9 mouse cellular contexts compared by ENCODE assay signal in genomic region chr4:43052627-43053026, GRCm38 (mm10). TPM values are rescaled to one million over a fixed set of nuclear protein-coding genes. Genes with fewer than 3 reads are reported as not detected.
DNase-seq lines count a peak whose midpoint lies in the region; ATAC-seq and TF ChIP-seq lines count a peak whose summit lies in the region.
"Had no signal": no experiment of that assay in that cellular context is flagged by ENCODE, and none has a peak within 500 bp of the region (broad histone marks: within the 10 kb centered on the region; RNA-seq: fewer than 3 reads in every experiment).

No protein-coding gene starts in this region.

- peak; percentile 69 for TF ChIP-seq CTCF in hindbrain, postnatal 0 days (IDR thresholded peaks at IDR 0.05; ENCODE audit: low read depth)

- no peaks in the 10 kb centered on the region for H3K36me3 ChIP-seq in hindbrain, postnatal 0 days (ENCODE audit: insufficient read depth, low read length)
- no peaks in the 10 kb centered on the region for H3K36me3 ChIP-seq in hindbrain, embryonic 16.5 days (ENCODE audit: control insufficient read depth, insufficient read depth, low read length)
- no peaks in the 10 kb centered on the region for H3K36me3 ChIP-seq in ES-E14 (ENCODE audit: control insufficient read depth, insufficient read depth, low read length, poor library complexity, severe bottlenecking)
- H3K36me3 ChIP-seq: liver, embryonic 15.5 days had no signal

- 0 out of 2 replicates have a peak, but pooled peaks have one; percentile 15 for ATAC-seq in hindbrain, postnatal 0 days
- ATAC-seq in hindbrain, embryonic 16.5 days, result no peak
- ATAC-seq in inflammation-experienced regulatory T-cells, adult 6 months, result peak; percentile 70
- peak; percentile 93 for ATAC-seq in megakaryocyte progenitor cell, adult 5-6 weeks (replicated peaks; ENCODE audit: poor library complexity)

- H3K27ac ChIP-seq in hindbrain, postnatal 0 days, result no peak overlapping the region
- H3K27ac ChIP-seq in hindbrain, embryonic 16.5 days (ENCODE audit: low read depth, low read length), result no peak overlapping the region
- H3K27ac ChIP-seq in ES-E14 (ENCODE audit: insufficient read depth, low read depth, low read length, poor library complexity, severe bottlenecking), result no peak overlapping the region
- H3K27ac ChIP-seq: liver, embryonic 15.5 days had no signal

- H3K4me1 ChIP-seq in hindbrain, postnatal 0 days (ENCODE audit: insufficient read depth, low read length), result no peaks in the 10 kb centered on the region
- H3K4me1 ChIP-seq in hindbrain, embryonic 16.5 days (ENCODE audit: control insufficient read depth, insufficient read depth, low read depth, low read length), result no peaks in the 10 kb centered on the region
- peaks cover 0 to 4% of the 10 kb centered on the region in 2 experiments; a peak in 2 of 4 replicates for H3K4me1 ChIP-seq in ES-E14 (ENCODE audit: control insufficient read depth in 2 of 2, insufficient read depth in 2 of 2, low read length in 2 of 2, poor library complexity in 1 of 2)
- H3K4me1 ChIP-seq: liver, embryonic 15.5 days had no signal

- no peak overlapping the region for H3K4me2 ChIP-seq in hindbrain, postnatal 0 days (ENCODE audit: low read depth, low read length)
- H3K4me2 ChIP-seq in hindbrain, embryonic 16.5 days (ENCODE audit: low read length), result no peak overlapping the region
- H3K4me2 ChIP-seq: liver, embryonic 15.5 days had no signal

- 15% methylated on average over 4 of the region's 4 CpGs for WGBS in hindbrain, postnatal 0 days
- WGBS in hindbrain, embryonic 16.5 days, result 12% methylated on average over 4 of the region's 4 CpGs

- in situ Hi-C loops in ES-E14 (cut with MboI; ENCODE audit: low sequenced_read_pairs in 2 of 2, unreplicated experiment in 2 of 2), result no loop called here

- no peaks in the 10 kb centered on the region for H3K27me3 ChIP-seq in hindbrain, postnatal 0 days (ENCODE audit: insufficient read depth, low read length)
- H3K27me3 ChIP-seq in hindbrain, embryonic 16.5 days (replicated peaks; ENCODE audit: control insufficient read depth, insufficient read depth, low read length), result no peaks in the 10 kb centered on the region

- H3K9me3 ChIP-seq in hindbrain, postnatal 0 days (ENCODE audit: low read length), result no peaks in the 10 kb centered on the region
- H3K9me3 ChIP-seq in hindbrain, embryonic 16.5 days (ENCODE audit: control insufficient read depth, low read length), result no peaks in the 10 kb centered on the region
- no peaks in the 10 kb centered on the region for H3K9me3 ChIP-seq in ES-E14 (ENCODE audit: control insufficient read depth, insufficient read depth, low read depth, low read length)
- H3K9me3 ChIP-seq: liver, embryonic 15.5 days had no signal

- DNase-seq in hindbrain, postnatal 0 days (ENCODE audit: low spot score), result peak; percentile 84
- peak; percentile 75 for DNase-seq in ES-E14 (ENCODE audit: low read depth, low spot score)
- peak; percentile 70 for DNase-seq in cerebellum, adult 9-11 months
- DNase-seq in left cerebral cortex, postnatal 36 days (ENCODE audit: low spot score in 2 of 2), result no peak
- no peak for DNase-seq in yolk sac, embryonic 10.5 days (ENCODE audit: low spot score)

- no peak overlapping the region for H3K9ac ChIP-seq in hindbrain, postnatal 0 days (replicated peaks; ENCODE audit: low read length)
- H3K9ac ChIP-seq in hindbrain, embryonic 16.5 days (ENCODE audit: low read depth, low read length), result no peak overlapping the region
- no peak overlapping the region; the same call in 1 of the 2 replicates for H3K9ac ChIP-seq in ES-E14 (ENCODE audit: insufficient read depth, low read depth, low read length, poor library complexity, severe bottlenecking)
- H3K9ac ChIP-seq: liver, embryonic 15.5 days had no signal

- H3K4me3 ChIP-seq in hindbrain, postnatal 0 days (ENCODE audit: low read length), result no peak overlapping the region
- no peak overlapping the region for H3K4me3 ChIP-seq in hindbrain, embryonic 16.5 days (ENCODE audit: low read length)
- H3K4me3 ChIP-seq in ES-E14 (ENCODE audit: insufficient read depth in 1 of 2, low read depth in 1 of 2, low read length in 2 of 2, poor library complexity in 1 of 2, severe bottlenecking in 1 of 2), result peak overlapping the region; percentile 12 to 13; a peak in 3 of 4 replicates
- H3K4me3 ChIP-seq: liver, embryonic 15.5 days had no signal

- intact Hi-C loops in left cerebral cortex, postnatal 36 days (cut with DNase I), result no loop called here

TF ChIP-seq in ES-E14, 5 proteins besides CTCF, POLR2A, EP300 and RAD21:
- TF ChIP-seq CHD2 (IDR thresholded peaks at IDR 0.05; ENCODE audit: low read depth, low read length) (no peak), ZNF384 (IDR thresholded peaks at IDR 0.05; ENCODE audit: low read depth, low read length) (no peak), MAFK (IDR thresholded peaks at IDR 0.05; ENCODE audit: insufficient read depth, low read depth, low read length) (no peak), HCFC1 (IDR thresholded peaks at IDR 0.05; ENCODE audit: borderline replicate concordance, insufficient read depth, low read length) (no peak)
TF ChIP-seq in ES-E14: peak in this region for 0.

RNA-seq across cellular contexts. Expression of gene Unc13b, which starts 6.1 kb away (rescaled TPM):
- total RNA-seq in hindbrain, postnatal 0 days (2014; rRNA removed), result 40.4 and 41.8 TPM in 2 replicates
- polyA plus RNA-seq in hindbrain, postnatal 0 days (2015; fragmentation: Nextera tagmentation; extraction: Ambion mirVana), result 6.6 TPM in 2 replicates
- polyA plus RNA-seq in hindbrain, embryonic 16.5 days (2015; fragmentation: Nextera tagmentation; extraction: Ambion mirVana), result 13.0 and 16.5 TPM in 2 replicates
- 13.3 and 19.6 TPM in 2 replicates for total RNA-seq in ES-E14 (2012; rRNA removed)
- under 1 TPM in 2 of 3 experiments, not detected in 1; 0.23 to 0.38 TPM for polyA plus RNA-seq in inflammation-experienced regulatory T-cells, adult 6 months (2017; shearing (Covaris generic))
- total RNA-seq in megakaryocyte progenitor cell, adult 5-6 weeks (2015), result 0.07 TPM in 1 of 2 replicates, not detected in the other
- total RNA-seq in megakaryocyte progenitor cell, adult 5-6 weeks (2017), result 0.37 and 0.96 TPM in 2 replicates
- total RNA-seq in left cerebral cortex, postnatal 36 days (2021), result 10 to 100 TPM; 50.5 to 71.9 TPM

RNA-seq across cellular contexts. Expression of gene Fam214b, which starts 6.6 kb away (rescaled TPM):
- total RNA-seq in hindbrain, postnatal 0 days (2014; rRNA removed), result 36.0 and 54.9 TPM in 2 replicates
- 25.0 TPM in 2 replicates for polyA plus RNA-seq in hindbrain, postnatal 0 days (2015; fragmentation: Nextera tagmentation; extraction: Ambion mirVana)
- 32.3 and 36.3 TPM in 2 replicates for polyA plus RNA-seq in hindbrain, embryonic 16.5 days (2015; fragmentation: Nextera tagmentation; extraction: Ambion mirVana)
- total RNA-seq in ES-E14 (2012; rRNA removed), result 8.2 and 11.9 TPM in 2 replicates
- polyA plus RNA-seq in inflammation-experienced regulatory T-cells, adult 6 months (2017; shearing (Covaris generic)), result 1 to 10 TPM; 2.4 to 2.9 (median 2.6) TPM
- 1.3 and 2.0 TPM in 2 replicates for total RNA-seq in megakaryocyte progenitor cell, adult 5-6 weeks (2015)
- total RNA-seq in megakaryocyte progenitor cell, adult 5-6 weeks (2017), result 1.5 and 2.0 TPM in 2 replicates
- 10 to 100 TPM; 34.8 to 43.0 TPM for total RNA-seq in left cerebral cortex, postnatal 36 days (2021)

RNA-seq across cellular contexts. Expression of gene Stoml2, which starts 21.1 kb away (rescaled TPM):
- 86.2 and 118 TPM in 2 replicates for total RNA-seq in hindbrain, postnatal 0 days (2014; rRNA removed)
- 256 and 272 TPM in 2 replicates for polyA plus RNA-seq in hindbrain, postnatal 0 days (2015; fragmentation: Nextera tagmentation; extraction: Ambion mirVana)
- 234 and 261 TPM in 2 replicates for polyA plus RNA-seq in hindbrain, embryonic 16.5 days (2015; fragmentation: Nextera tagmentation; extraction: Ambion mirVana)
- 245 and 279 TPM in 2 replicates for total RNA-seq in ES-E14 (2012; rRNA removed)
- polyA plus RNA-seq in inflammation-experienced regulatory T-cells, adult 6 months (2017; shearing (Covaris generic)), result 100 to 1,000 TPM; 138 to 146 (median 139) TPM
- 127 and 153 TPM in 2 replicates for total RNA-seq in megakaryocyte progenitor cell, adult 5-6 weeks (2015)
- total RNA-seq in megakaryocyte progenitor cell, adult 5-6 weeks (2017), result 114 and 168 TPM in 2 replicates
- total RNA-seq in left cerebral cortex, postnatal 36 days (2021), result 100 to 1,000 TPM; 107 to 121 TPM

RNA-seq across cellular contexts. Expression of gene Pigo, which starts 27.0 kb away (rescaled TPM):
- 27.7 and 33.4 TPM in 2 replicates for total RNA-seq in hindbrain, postnatal 0 days (2014; rRNA removed)
- polyA plus RNA-seq in hindbrain, postnatal 0 days (2015; fragmentation: Nextera tagmentation; extraction: Ambion mirVana), result 20.8 and 22.1 TPM in 2 replicates
- 28.5 and 30.8 TPM in 2 replicates for polyA plus RNA-seq in hindbrain, embryonic 16.5 days (2015; fragmentation: Nextera tagmentation; extraction: Ambion mirVana)
- total RNA-seq in ES-E14 (2012; rRNA removed), result 40.9 and 59.1 TPM in 2 replicates
- 10 to 100 TPM; 10.5 to 22.3 (median 12.0) TPM for polyA plus RNA-seq in inflammation-experienced regulatory T-cells, adult 6 months (2017; shearing (Covaris generic))
- total RNA-seq in megakaryocyte progenitor cell, adult 5-6 weeks (2015), result 8.6 and 13.2 TPM in 2 replicates
- 4.7 and 8.9 TPM in 2 replicates for total RNA-seq in megakaryocyte progenitor cell, adult 5-6 weeks (2017)
- total RNA-seq in left cerebral cortex, postnatal 36 days (2021), result 10 to 100 TPM; 30.4 to 37.5 TPM

RNA-seq across cellular contexts. Expression of gene Fancg, which starts 42.3 kb away (rescaled TPM):
- total RNA-seq in hindbrain, postnatal 0 days (2014; rRNA removed), result 10.5 and 13.1 TPM in 2 replicates
- polyA plus RNA-seq in hindbrain, postnatal 0 days (2015; fragmentation: Nextera tagmentation; extraction: Ambion mirVana), result 14.2 and 14.5 TPM in 2 replicates
- polyA plus RNA-seq in hindbrain, embryonic 16.5 days (2015; fragmentation: Nextera tagmentation; extraction: Ambion mirVana), result 22.7 and 25.8 TPM in 2 replicates
- total RNA-seq in ES-E14 (2012; rRNA removed), result 13.0 and 16.9 TPM in 2 replicates
- 10 to 100 TPM; 22.9 to 41.7 (median 31.8) TPM for polyA plus RNA-seq in inflammation-experienced regulatory T-cells, adult 6 months (2017; shearing (Covaris generic))
- 18.3 and 19.3 TPM in 2 replicates for total RNA-seq in megakaryocyte progenitor cell, adult 5-6 weeks (2015)
- total RNA-seq in megakaryocyte progenitor cell, adult 5-6 weeks (2017), result 12.3 and 17.8 TPM in 2 replicates
- total RNA-seq in left cerebral cortex, postnatal 36 days (2021), result 10 to 100 TPM in 1 of 2 experiments, 1 to 10 TPM in 1; 8.5 to 12.5 TPM

Comparison
In these comparisons a context has a peak if more than half of its experiments do, and no peak if none do; other contexts are left out.
1. DNase-seq: peak in hindbrain, postnatal 0 days (single experiment), ES-E14 (single experiment) and cerebellum, adult 9-11 months (single experiment); none in left cerebral cortex, postnatal 36 days (0 of 2) and yolk sac, embryonic 10.5 days (single experiment).
2. H3K4me3 ChIP-seq: peak in ES-E14 (2 of 2); none in hindbrain, postnatal 0 days (single experiment) and hindbrain, embryonic 16.5 days (single experiment).